Mouse (Mus musculus) kidney, postnatal 14 days (tissue): ENCODE measurements around the gene Snx25.

ENCODE experiments used
- DNase-seq: peaks from one replicate; pipeline ENCODE4 v3.0.0; 2022; ENCODE audit warnings: mixed read lengths

Gene Snx25

GRCm38 (mm10) chr8:46007050-46007672 lies 144.8 kb downstream of the Snx25 start:
- no peak for DNase-seq

- DNase-seq = no peak
Observed at GRCm38 (mm10) chr8:46005596-46005995, 146.4 kb downstream of the Snx25 start, which contains the start of gene Ankrd37. Ankrd37 (minus strand) TSS chr8:46005707.

GRCm38 (mm10) chr8:45999784-46000705 lies 151.9 kb downstream of the Snx25 start:
- DNase-seq = peak; percentile 99

- peak; percentile 54 for DNase-seq
Observed at GRCm38 (mm10) chr8:45999138-45999783, 152.7 kb downstream of the Snx25 start, which contains the start of gene Lrp2bp. Lrp2bp (plus strand) TSS chr8:45999303.

GRCm38 (mm10) chr8:45998228-45998627 lies 153.7 kb downstream of the Snx25 start:
- no peak for DNase-seq

- no peak for DNase-seq
Observed at GRCm38 (mm10) chr8:45995576-45995975, 156.4 kb downstream of the Snx25 start.

- no peak for DNase-seq
Observed at GRCm38 (mm10) chr8:45994111-45994510, 157.8 kb downstream of the Snx25 start.

DNA sequence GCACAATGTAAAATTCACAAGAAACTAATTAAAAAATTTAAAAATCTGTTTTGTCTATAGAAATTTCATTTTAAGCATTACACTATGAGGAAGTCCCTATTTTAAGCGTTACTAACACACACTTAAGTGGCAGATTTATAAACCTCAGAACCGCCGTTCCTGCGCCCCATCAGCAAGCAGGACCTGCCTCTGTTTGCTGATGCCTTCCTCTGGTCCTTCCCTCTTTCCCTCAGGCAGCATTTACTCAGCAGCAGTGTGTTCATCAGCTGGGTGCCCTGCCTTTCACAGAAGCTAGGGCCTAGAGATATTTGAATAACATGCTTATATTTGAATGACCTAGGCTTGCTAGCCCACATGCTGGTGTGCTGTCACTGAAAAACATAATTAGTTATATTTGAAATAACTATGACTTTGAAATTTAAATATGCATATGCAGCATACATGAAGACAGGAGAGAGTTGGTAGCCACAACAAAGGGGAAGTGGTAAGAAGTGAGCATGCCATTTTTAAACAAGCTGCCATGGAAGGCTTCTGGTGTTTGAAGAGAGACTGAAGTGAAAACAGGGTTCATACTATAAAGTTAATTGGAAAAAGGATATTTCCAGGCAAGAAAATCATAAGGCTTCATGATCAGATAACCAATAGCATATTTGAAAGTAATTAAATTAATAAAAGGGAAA lies 161.2 kb downstream of the Snx25 start:
- DNase-seq = no peak

DNA sequence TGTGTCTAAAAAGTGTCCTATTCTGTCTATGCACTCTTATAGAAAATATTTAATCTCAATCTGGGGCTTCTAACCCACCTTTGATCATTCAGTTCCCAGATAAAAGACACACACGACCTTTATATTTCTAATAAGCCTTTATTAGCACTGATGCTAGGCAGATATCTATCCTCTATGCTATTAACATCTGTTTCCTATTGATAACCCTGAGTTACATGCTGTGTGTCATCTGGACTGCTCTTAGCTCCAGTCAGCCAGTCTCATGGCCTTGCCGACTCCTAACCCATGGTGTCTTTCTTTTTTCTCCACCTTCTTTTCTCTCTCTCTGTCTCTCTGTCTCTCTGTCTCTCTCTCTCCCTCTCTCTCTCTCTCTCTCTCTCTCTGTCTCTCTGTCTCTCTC lies 163.8 kb downstream of the Snx25 start:
- DNase-seq = no peak

DNA sequence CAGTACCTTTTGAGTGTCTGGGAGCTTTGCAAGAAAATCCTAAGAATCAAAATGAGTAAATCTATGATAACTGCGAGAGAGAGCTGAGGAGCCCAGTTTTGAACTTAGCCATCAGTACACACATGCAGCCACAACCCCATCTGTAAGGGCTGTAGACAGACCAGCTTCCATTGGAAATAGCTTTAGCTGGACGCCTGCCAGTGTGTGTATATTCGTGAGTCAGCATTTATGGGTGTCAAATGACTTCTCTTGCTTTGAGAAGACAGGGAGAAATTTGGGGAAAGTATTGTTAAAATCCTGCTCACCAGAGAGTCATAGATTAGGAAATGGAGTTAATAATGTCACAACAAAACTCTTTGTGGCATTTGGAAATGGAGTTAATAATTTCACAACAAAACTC lies 165.3 kb downstream of the Snx25 start:
- DNase-seq = no peak
